Mouse (Mus musculus): Measurements from ENCODE around the gene Akap2.
A peak's percentile ranks its signal among the peaks of the same experiment; 100 is the strongest.
"Not testable (repeated sequence)": the region's sequence is repeated elsewhere in the genome, so short reads cannot be mapped to it uniquely, and the experiment has no call there.

Gene Akap2

GRCm38 (mm10) chr4:57883520-57884421, 166.3 kb downstream of the Akap2 start:
- DNase-seq, result peak; percentile 72

DNA sequence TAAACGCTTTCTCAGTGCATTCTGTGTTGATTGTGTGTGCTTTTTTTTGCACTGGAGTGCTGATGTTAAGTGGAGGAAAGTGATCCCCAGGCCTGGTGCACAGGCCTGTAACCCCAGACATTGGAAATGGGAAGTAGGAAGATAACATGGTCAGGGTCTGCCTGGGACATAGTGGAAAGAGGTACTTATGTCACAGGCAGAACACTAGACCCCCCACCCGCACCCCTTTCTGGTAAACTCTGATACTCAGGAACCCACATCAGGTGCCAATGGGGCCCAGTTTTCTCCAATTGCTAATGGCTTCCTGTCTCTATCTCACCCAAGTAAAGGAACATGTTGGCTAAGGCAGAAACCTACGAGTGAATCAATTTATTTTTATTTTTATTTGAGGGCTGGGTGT, 167.1 kb downstream of the Akap2 start:
- no peak for DNase-seq

DNA sequence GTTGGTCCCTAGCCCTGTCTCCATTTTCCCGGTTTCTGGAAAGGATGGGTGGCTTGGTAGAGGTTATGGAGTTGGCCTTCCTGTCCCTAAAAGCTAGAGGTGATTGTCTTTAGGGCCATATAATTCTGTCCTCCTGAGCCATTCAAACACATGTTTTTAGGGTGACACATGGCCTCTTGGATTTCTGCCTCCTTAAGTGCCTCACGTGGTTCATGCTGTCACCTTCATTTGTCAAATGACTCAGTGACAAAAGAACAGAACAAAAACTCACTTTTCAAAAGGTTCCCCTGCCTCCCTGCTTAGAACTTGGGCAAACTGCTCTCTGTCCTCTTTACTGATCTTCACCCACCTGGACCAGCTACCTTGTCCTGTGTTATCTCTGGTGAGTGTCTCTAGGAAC, 167.7 kb downstream of the Akap2 start:
- DNase-seq, result no peak

DNA sequence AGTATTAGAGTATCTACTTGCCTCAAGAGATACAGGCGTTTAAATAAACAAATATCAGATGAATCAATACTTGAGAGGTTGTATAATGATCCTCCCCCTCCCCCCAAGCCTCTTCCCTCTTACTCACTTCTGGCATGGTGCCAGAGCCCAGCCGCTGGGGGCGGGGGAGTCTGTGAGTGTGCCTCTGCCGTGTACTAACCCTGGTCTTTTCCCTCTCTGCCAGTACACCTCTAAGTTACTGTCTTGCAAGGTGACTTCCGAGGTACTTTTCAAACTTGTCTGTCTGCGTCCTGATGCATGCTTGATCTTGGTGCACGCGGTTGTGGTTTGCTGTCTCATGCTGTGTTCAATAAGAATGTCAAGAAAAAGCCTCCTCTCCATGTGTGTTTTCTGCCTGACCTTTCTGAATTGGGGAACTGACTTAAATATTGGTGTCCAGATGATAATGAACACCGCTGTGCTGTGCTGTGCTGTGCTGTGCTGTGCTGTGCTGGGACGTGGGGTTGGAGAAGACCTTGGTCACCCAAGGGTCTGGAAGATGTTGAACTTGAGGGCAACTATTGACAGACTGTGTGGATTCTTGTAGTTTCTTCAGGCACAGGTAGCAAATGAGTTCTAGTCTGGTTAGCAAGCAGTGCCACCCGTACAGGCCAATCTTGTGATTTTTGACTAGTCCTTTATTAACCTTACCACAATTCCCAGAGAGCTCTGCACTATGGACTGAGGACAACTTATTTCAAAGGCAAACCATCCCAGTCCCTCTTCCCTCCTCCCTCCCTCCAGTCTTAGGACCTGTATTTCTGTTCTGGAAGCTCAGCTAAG, 168.8 kb downstream of the Akap2 start:
- DNase-seq, result peak; percentile 64

DNA sequence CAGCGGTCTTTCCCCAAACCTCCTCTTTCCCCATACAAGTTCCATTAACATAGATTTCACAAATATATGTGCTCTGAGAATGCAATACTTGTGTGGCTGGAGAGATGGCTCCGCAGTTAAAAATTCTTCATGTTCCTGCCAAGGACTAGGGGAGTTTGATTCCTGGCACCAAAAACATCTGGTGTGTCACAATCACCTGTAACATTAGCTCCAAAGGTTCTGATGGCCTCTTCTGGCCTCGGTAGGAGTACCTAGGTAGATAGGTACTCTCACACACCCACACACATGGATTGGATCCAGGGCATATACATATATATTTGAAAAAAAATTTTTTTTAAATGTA, 169.4 kb downstream of the Akap2 start:
- no peak for DNase-seq

GRCm38 (mm10) chr4:57888246-57888645, 170.8 kb downstream of the Akap2 start:
- DNase-seq, result no peak

DNA sequence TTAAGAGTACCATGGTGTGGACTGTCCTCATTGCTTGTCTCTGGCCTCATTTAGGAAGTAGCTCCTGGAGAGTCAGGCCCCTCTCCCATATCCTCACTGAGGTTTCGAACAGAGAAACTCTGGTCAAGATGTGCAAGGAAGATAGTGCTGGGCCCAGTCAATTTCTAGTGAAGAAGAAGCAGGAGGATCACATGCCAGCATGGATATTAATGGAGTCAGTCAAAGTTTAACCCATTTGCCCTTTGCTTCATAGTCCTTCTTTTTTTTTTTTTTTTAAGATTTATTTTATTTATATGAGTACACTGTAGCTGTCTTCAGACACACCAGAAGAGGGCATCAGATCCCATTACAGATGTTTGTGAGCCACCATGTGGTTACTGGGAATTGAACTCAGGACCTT, 171.5 kb downstream of the Akap2 start:
- not testable (repeated sequence) for DNase-seq

DNA sequence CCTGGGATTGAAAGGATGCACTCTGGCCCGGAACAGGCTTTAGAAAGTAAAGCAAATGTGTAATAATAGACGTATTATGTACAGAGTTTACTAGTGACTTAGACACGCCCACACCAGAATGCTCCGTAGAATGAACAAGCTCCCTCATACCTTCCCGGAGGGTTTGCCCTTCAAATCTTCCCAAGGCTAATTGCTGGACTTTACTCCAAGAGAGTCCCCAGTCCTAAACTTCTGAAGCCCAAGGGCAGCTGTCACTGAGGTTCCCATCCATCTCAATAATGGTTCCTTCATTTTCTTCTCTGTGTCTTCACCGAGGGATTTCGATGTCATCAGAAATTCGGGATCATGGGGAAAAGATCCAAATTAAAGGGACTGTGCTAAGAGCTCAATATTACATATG, 172.3 kb downstream of the Akap2 start:
- DNase-seq, result no peak

GRCm38 (mm10) chr4:57892001-57892586, 174.6 kb downstream of the Akap2 start:
- DNase-seq, result no peak

DNA sequence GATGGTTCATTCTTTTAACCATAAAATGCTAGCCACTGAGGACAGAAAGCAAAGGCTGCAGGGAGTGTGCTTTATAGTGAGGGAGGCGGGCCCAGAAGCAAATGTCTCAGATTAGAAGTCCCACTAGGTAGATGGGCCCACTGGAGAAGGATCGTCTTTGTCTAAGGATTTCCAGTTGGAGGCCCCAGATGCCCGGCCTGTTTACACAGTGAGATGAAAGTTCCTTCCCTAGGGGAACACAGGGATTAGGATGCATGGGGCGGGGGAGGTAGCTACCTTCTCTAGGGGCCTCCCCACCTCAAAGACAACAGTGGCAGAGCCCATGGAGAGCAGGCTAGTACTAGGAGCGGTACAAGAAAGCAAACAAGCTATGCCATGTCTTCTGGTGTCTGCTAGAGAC, 177.7 kb downstream of the Akap2 start:
- DNase-seq, result no peak

DNA sequence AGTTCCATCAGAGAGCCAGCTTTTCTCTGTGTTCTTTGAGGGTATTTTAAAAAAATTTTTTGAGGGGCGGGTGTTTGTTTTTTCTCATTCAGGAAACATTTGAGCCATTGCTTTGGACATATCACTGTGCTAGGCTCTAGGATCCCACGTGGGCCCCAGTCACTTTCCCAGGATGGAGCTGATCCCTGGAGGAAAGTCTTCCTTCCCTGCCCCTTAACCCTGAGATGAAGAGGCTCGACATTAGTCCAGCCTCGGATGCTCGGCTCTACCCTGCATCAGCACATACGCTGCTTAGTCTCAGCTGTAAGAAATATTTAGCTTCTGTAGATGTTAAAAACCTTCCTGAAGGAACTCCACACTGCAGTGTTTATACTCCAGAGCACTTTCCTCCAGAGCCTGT, 178.4 kb downstream of the Akap2 start:
- no peak for DNase-seq

GRCm38 (mm10) chr4:57896631-57897030, 179.2 kb downstream of the Akap2 start:
- no peak for DNase-seq

DNA sequence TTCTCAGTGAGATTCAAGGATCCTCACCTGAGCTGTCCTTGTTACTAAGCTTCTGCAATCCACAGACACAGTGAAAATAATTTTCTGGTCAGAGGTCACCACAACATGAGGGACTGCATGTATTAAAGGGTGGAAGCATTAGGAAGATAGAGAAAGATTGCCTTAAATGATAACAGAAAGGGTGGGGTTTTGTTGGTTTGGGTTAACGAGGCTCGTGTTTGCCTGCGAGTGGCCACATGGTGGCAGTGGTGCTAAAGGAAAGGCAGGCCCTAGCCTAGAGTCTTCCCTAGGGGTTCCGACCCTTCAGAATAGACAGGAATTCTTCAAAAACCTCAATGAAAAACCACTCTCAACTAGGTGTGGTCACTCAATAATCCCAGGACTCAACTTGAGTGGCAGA, 183.8 kb downstream of the Akap2 start:
- peak; percentile 76 for DNase-seq

- no peak for DNase-seq
Measured at GRCm38 (mm10) chr4:57902619-57903018, 185.2 kb downstream of the Akap2 start.

- peak; percentile 85 for DNase-seq
Measured at GRCm38 (mm10) chr4:57904211-57904610, 186.8 kb downstream of the Akap2 start.

GRCm38 (mm10) chr4:57904638-57905037, 187.2 kb downstream of the Akap2 start:
- DNase-seq, result peak; percentile 60

DNA sequence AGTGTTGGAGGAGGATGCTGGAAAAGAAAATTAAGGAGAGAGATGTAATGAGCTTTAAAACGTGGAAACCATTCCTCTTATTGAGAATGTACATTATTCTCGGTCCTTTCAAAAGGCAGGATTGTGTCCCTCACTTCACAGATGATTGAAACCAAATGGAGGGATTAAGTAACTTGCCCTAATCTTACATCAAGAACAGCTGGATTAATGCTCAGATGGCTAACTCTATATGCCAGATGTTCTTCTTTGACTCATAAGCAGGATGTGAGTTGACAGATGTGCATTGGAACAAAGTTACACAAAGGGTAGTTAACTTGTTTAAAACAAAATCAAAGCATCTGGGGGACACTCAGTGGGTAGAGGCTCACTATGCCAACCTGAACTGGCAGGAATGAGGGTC, 189.3 kb downstream of the Akap2 start:
- DNase-seq, result no peak

DNA sequence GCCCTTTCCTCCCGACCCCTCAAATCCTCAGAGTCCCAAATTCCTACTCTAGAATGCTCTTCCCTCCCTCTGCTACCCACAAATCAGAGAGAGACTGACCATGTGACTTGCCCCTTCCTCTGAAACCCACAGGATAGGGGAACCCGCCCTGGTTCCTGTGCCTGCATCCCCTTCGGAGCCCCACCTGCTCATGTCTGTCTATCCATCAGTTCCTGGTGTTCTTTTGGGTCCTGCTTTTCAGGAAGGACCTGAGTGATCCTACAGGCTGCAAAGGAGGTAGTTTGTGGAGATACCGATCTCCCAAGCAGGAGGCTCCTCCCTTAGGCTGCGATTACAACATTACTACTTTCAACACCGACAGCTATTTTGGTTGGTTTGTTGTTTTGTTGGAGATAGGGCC, 191.4 kb downstream of the Akap2 start:
- no peak for DNase-seq

DNA sequence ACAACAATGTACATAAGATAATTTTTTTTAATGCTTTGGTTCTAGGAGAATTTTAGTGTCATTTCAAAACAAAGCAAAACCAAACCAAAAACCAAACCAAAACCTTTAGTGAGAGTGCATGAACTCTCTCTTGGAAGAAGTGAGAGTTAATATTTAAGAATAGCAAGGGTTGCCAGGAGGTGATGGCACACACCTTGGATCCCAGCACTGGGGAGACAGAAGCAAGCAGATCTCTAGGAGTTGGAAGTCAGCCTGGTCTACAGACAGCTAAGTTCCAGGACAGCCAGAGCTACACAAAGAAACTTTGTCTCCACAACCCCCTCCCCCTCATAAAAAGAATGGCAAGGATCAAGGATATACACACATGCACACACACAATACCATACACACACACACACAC, 195.6 kb downstream of the Akap2 start:
- no peak for DNase-seq

DNA sequence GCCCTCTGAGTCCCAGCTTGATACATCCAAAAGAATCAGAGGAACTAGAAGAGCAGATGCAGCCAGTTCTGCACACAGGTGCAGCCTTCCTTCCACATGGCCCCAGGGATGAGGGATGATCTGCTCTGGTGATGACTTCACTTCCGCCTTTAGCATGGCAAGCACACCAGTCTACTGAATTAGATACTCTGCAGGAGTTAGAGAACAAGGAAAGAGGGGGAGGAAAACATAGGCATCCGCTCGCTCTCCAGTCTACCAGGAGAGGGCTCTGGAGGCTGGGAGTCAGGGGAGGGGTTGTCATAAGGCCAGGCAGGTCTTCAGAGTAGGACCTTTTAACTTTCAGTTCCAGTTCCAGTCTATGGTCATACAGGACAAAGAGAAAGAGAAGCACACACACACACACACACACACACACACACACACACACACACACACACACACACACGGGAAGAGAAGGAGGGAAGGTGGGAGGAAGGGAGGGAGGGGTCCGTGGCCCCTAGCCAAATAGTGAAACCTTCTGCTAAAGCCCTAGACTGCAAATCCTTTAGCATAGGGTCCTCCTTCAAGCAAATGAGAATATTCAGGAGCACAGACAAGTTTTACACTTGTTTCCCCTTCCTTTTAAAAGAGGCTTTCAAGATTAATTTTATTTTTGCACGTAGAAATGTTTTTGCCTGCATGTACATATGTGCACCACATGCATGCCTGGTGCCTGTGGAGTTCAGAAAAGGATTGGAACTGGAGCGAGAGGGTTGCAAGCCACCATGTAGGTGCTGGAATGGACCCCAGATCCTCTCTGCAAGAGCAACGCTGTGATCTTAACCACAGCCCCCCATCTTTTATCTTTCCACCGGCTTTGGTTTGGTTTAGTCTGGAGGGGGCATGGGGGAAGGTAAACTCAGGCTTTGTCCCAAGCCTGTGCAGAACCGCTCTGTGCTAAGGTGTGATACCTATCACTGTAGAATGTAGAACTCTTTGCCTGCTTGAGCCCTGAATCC, 197.0 kb downstream of the Akap2 start:
- DNase-seq, result peak; percentile 26

DNA sequence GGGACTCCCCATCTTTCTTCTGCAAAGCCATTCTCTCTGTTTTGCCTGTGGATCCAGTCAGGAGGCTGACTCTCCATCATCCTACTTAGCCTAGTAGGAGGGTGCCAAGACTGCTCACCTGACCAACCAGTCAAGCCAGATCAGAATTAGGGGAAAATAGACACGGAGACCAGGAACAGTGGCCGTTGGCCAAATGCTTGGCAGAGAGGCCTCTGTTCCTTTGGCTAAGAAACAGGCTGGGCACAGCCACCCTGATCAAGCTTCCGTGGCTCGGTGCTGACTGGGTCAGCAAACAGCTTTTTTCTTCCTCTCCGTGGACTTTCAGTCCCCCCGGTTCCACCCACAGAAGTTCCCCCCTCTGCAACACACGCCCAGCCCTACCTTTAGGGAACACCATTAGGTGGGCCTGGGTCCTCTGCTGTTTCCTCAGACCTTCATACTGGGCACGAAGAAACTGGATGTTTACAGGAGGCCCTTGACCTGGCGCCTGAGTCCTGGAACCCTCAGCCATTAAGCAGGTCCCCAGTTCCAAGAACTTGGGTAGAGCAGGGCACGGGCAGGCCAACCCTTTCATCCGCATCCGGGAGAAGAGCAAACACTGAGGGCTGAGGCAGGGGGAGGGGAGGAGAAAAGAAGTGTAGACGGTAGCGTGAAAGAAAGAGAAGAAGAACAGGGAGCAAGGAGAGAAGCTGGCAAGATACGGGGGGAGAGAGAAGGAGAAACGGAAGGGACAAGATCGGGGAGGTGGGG, 197.9 kb downstream of the Akap2 start:
- peak; percentile 59 for DNase-seq

DNA sequence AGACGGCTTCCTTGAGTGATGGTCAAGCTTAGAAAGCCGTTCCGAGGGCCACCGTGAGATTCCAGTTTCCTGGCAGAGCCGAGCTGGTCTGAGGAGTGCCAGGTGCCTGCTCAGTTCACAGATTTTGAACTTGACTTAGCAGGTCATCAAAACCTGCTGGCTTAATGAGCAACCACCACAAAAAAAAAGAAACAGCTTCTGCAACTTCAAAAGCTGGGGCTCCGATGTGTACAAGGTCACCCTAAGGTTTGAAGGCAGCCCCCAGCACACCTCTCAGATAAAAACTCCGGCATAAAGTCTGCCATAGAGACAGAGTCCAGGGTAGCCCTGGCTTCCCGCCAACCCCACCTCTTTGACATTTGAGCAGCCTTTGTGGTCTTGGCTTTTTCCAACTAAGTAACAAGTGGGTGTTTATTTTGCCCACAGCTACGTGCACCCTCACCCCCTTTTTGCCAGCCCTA, 198.8 kb downstream of the Akap2 start, which contains the start of gene D630039A03Rik:
Gene D630039A03Rik, minus strand, starts transcription at position 97 of the 461 bp plus-strand sequence.
- peak; percentile 80 for DNase-seq
